Mouse (Mus musculus) neutrophil, adult 5-6 weeks (primary cell): ENCODE results near the gene Olfr1260. TPM values are rescaled to one million over a fixed set of nuclear protein-coding genes. Genes with fewer than 3 reads are reported as not detected.

ENCODE experiments used
- ATAC-seq: fragments of 151-379, 151-347 bp; 2 replicates; pipeline ENCODE4 v1.8.0; 2017; ENCODE audit warnings: mild to moderate bottlenecking, moderate TSS enrichment; ENCODE audit not compliant: insufficient number of reproducible peaks, poor library complexity, low FRiP score, severe bottlenecking; ENCODE audit errors: extremely low read depth
- total RNA-seq: library from RNA; stranded (forward); fragments of 200-1000 nt; gene quantifications from 2 replicates; pipeline ENCODE4 v1.2.3, GENCODE M21; 2017

The Olfr1260 gene
- total RNA-seq, result not detected in 2 replicates

GRCm38 (mm10) chr2:89974184-89974583, at the start of gene Olfr1260:
TSS of gene Olfr1260 (plus strand) at chr2:89974340.
- no peak for ATAC-seq

- no peak for ATAC-seq
These were observed 47.1 kb upstream of the Olfr1260 start, which contains the start of gene Olfr1258 for GRCm38 (mm10) chr2:89927009-89927408. TSS of gene Olfr1258 (plus strand) at chr2:89927309.

GRCm38 (mm10) chr2:89948564-89948963, 25.6 kb upstream of the Olfr1260 start, which contains the start of gene Olfr1259:
TSS of gene Olfr1259 (minus strand) at chr2:89948664.
- ATAC-seq, result no peak

GRCm38 (mm10) chr2:89977709-89978108, 3.6 kb downstream of the Olfr1260 start:
- ATAC-seq, result no peak

- ATAC-seq, result no peak
These were observed 16.8 kb downstream of the Olfr1260 start, which contains the start of gene Olfr1261 for GRCm38 (mm10) chr2:89990921-89991320. TSS of gene Olfr1261 (plus strand) at chr2:89991221.

- ATAC-seq, result no peak
These were observed 25.7 kb downstream of the Olfr1260 start, which contains the start of gene Olfr1262 for GRCm38 (mm10) chr2:89999845-90000244. TSS of gene Olfr1262 (plus strand) at chr2:90000145.

GRCm38 (mm10) chr2:90011831-90012230, 37.7 kb downstream of the Olfr1260 start, which contains the start of gene Olfr1263:
TSS of gene Olfr1263 (plus strand) at chr2:90012131.
- ATAC-seq, result no peak

- no peak for ATAC-seq
These were observed 51.3 kb downstream of the Olfr1260 start, which contains the start of gene Olfr1264 for GRCm38 (mm10) chr2:90025477-90025876. TSS of gene Olfr1264 (minus strand) at chr2:90025577.

Other genes starting within 250 kb of the Olfr1260 start
- gene Olfr1252, start 249.3 kb upstream of the Olfr1260 start, total RNA-seq, result 0.23 TPM in 1 of 2 replicates, not detected in the other
- 0.12 TPM in 1 of 2 replicates, not detected in the other for gene Olfr1253, start 217.2 kb upstream of the Olfr1260 start, total RNA-seq
- gene Olfr1254, start 180.7 kb upstream of the Olfr1260 start, total RNA-seq, result not detected in 2 replicates
- gene Olfr1255, start 162.3 kb upstream of the Olfr1260 start, total RNA-seq, result not detected in 2 replicates
- not detected in 2 replicates for gene Olfr1256, start 132.8 kb upstream of the Olfr1260 start, total RNA-seq
- not detected in 2 replicates for gene Olfr48, start 126.1 kb upstream of the Olfr1260 start, total RNA-seq
- gene Olfr1257, start 95.9 kb upstream of the Olfr1260 start, total RNA-seq, result not detected in 2 replicates
- gene Olfr1258, start 47.0 kb upstream of the Olfr1260 start, total RNA-seq, result not detected in 2 replicates
- not detected in 2 replicates for gene Olfr1259, start 25.7 kb upstream of the Olfr1260 start, total RNA-seq
- not detected in 2 replicates for gene Olfr1261, start 16.9 kb downstream of the Olfr1260 start, total RNA-seq
- not detected in 2 replicates for gene Olfr1262, start 25.8 kb downstream of the Olfr1260 start, total RNA-seq
- not detected in 2 replicates for gene Olfr1263, start 37.8 kb downstream of the Olfr1260 start, total RNA-seq
- gene Olfr1264, start 51.2 kb downstream of the Olfr1260 start, total RNA-seq, result not detected in 2 replicates
- not detected in 2 replicates for gene Olfr1265, start 61.0 kb downstream of the Olfr1260 start, total RNA-seq
- not detected in 2 replicates for gene Olfr140, start 89.3 kb downstream of the Olfr1260 start, total RNA-seq
- not detected in 2 replicates for gene Olfr1269, start 147.1 kb downstream of the Olfr1260 start, total RNA-seq
- gene Olfr32, start 168.0 kb downstream of the Olfr1260 start, total RNA-seq, result not detected in 2 replicates
- not detected in 2 replicates for gene Olfr1270, start 178.8 kb downstream of the Olfr1260 start, total RNA-seq